Mouse (Mus musculus) stomach, embryonic 15.5 days (tissue): ENCODE measurements around the gene Ccdc184. TPM values are rescaled to one million over a fixed set of nuclear protein-coding genes. Genes with fewer than 3 reads are reported as not detected.

Experiments used
- ATAC-seq: fragments of 200-750 bp; cut with Nextera tagmentation; 2 replicates; pipeline ENCODE4 v1.8.0; 2017; ENCODE audit warnings: low read depth, moderate number of reproducible peaks, moderate TSS enrichment; ENCODE audit not compliant: insufficient read depth, low FRiP score
- H3K27ac ChIP-seq: fragments of 300-500 bp; sonication (generic); 2 replicates; pipeline ENCODE4 v1.5.1; 2015; ENCODE audit warnings: mild to moderate bottlenecking, inconsistent platforms
- H3K27me3 ChIP-seq: fragments of 300-500 bp; sonication (generic); replicated peaks from 2 replicates; pipeline ENCODE4 v1.6.1; 2015; ENCODE audit warnings: inconsistent platforms
- H3K36me3 ChIP-seq: fragments of 300-500 bp; sonication (generic); 2 replicates; pipeline ENCODE4 v1.6.1; 2015; ENCODE audit warnings: inconsistent platforms
- H3K4me1 ChIP-seq: fragments of 300-500 bp; sonication (generic); 2 replicates; pipeline ENCODE4 v1.6.1; 2015; ENCODE audit warnings: inconsistent platforms
- H3K4me2 ChIP-seq: fragments of 300-500 bp; sonication (generic); 2 replicates; pipeline ENCODE4 v1.6.1; 2015; ENCODE audit warnings: mild to moderate bottlenecking, inconsistent platforms
- H3K4me3 ChIP-seq: fragments of 300-500 bp; sonication (generic); replicated peaks from 2 replicates; pipeline ENCODE4 v1.5.1; 2015; ENCODE audit warnings: inconsistent platforms
- H3K9ac ChIP-seq: fragments of 300-500 bp; sonication (generic); 2 replicates; pipeline ENCODE4 v1.6.1; 2015; ENCODE audit warnings: inconsistent platforms
- H3K9me3 ChIP-seq: fragments of 300-500 bp; sonication (generic); 2 replicates; pipeline ENCODE4 v1.6.1; 2016; ENCODE audit warnings: inconsistent platforms
- WGBS: fragments of 180-500 bp; shearing (Covaris S2); methylation state at CpG from one replicate; pipeline ENCODE4 v1.1.7; 2015; 5-methylcytosine and 5-hydroxymethylcytosine counted together
- polyA plus RNA-seq: library from polyadenylated mRNA; unstranded; fragments of >200 nt; fragmentation: Nextera tagmentation; extraction: Ambion mirVana; gene quantifications from 2 replicates; pipeline ENCODE4 v1.2.1, GENCODE M21; 2015

The Ccdc184 gene
- polyA plus RNA-seq, 1 experiment from 2014 or later = 2.0 TPM

DNA sequence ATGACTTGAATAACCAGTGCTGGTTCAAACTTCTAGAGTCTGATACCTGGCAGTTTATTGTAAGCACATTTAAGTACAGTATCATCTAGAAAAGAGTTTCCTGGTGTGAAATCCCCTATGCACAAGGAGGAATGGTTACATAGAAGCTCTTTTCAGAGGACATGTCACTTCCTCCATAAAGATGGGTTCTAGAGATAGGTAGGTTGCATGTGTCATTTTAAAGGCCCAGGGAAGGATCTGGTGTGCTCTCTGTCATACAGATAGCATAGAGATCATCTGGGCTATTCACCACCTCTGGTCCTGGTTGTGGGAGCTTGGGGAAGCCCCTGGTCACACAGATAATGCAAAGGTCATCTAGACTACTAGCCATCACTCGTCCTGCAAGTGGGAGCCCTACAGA lies 9.7 kb upstream of the Ccdc184 start:
- WGBS = 62% methylated on average over 1 of the region's 1 CpGs

DNA sequence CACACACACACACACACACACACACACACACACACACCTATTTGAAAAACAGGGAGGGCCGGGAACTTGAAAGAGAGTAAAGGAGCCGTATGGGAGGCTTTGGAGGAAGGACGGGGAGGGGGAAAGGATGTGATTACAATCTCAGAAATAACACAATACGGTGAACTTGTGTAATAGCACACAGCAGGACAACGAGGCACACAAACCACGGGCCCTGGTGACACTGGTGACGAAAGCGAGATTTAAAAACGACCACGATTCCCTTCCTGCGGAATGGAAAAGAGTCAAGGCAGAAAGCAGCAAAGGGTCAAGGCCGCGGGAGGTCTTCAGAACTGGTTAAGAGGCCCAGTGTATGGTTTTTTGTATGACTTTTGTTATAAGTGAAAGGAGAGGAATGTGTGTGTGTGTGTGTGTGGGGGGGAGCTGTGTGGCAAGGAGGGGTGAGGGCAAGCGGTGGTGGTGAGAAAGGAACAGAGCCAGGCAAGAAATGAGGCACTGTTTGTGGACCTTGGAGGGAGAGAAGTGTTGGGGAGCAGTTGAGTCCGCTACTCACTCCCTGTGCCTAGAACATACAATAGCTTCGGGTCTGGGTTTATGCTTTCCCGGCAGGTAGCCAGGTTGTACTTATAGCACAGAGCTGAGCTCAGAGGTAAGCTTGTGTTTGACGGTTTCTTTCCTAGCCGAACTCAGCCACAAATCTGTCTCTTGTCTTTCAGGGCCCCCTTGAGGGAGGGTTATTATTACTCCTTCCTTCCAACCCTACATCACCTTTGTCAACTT lies 5.7 kb upstream of the Ccdc184 start:
- no peak overlapping the region for H3K4me3 ChIP-seq
- peaks cover 8% of the 10 kb centered on the region for H3K27me3 ChIP-seq
- no peak overlapping the region for H3K27ac ChIP-seq
- no peaks in the 10 kb centered on the region for H3K9me3 ChIP-seq
- H3K4me2 ChIP-seq = no peak overlapping the region
- ATAC-seq = no peak
- H3K36me3 ChIP-seq = no peaks in the 10 kb centered on the region
- no peak overlapping the region for H3K9ac ChIP-seq
- WGBS = 60% methylated on average over 19 of the region's 19 CpGs
- no peaks in the 10 kb centered on the region for H3K4me1 ChIP-seq

More for the DNA sequence above, 9.7 kb upstream of the Ccdc184 start:
- Histone ChIP-seq H3K9me3 (no peaks in the 10 kb centered on the region), H3K36me3 (no peaks in the 10 kb centered on the region), H3K4me1 (no peaks in the 10 kb centered on the region), H3K27ac (no peak overlapping the region), H3K4me2 (no peak overlapping the region), H3K9ac (no peak overlapping the region), H3K4me3 (no peak overlapping the region), H3K27me3 (no peaks in the 10 kb centered on the region)
- no peak for ATAC-seq

DNA sequence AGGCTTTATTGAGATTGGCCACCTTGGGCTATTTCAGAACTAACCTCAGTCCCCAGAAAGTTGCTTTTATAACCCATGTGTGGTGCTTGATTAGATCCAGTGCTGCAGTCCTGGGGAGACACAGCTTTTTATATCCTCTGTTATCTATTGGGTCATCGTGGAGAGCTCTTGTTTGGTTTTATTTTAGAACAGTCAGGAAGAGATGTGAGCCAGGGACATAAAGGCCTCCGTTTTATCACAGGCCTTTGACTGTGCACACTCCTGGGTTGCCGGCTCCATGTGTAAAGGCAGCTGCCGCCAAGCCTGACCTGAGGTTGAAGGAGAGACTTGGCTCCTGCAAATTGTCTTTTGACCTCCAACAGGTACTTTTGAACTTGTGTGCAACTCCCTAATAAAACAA lies 4.4 kb upstream of the Ccdc184 start:
- peaks cover 21% of the 10 kb centered on the region for H3K27me3 ChIP-seq
- H3K9ac ChIP-seq = no peak overlapping the region
- H3K9me3 ChIP-seq = no peaks in the 10 kb centered on the region
- no peak for ATAC-seq
- no peak overlapping the region for H3K4me2 ChIP-seq
- no peak overlapping the region for H3K4me3 ChIP-seq
- peaks cover 3% of the 10 kb centered on the region; the same call in 1 of the 2 replicates for H3K4me1 ChIP-seq
- H3K36me3 ChIP-seq = no peaks in the 10 kb centered on the region
- 64% methylated on average over 4 of the region's 4 CpGs for WGBS
- no peak overlapping the region for H3K27ac ChIP-seq

DNA sequence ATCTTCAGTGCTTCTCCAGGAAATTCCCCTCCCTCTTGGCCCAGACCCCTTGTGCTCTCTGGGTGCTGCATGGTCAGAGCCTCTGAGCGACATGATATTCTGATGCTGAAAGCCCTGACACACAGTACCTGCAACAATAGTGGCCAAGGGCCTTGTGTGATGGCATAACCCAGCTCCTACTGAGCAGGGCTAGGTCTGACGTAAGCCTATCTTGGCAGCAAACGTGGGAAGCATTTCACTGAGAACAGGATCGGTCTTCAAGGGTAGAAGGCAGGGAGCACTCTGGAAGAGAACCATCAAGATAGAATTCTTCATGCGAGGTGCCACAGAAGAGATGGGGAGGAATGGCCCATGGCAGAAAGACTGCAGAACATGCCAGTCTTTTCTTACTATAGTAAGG lies 1.4 kb upstream of the Ccdc184 start, which contains the start of gene Asb8:
Gene Asb8, minus strand, starts transcription at position 101 of the 400 bp plus-strand sequence.
- Histone ChIP-seq H3K4me1 (peaks cover 13% of the 10 kb centered on the region; the same call in 1 of the 2 replicates), H3K36me3 (no peaks in the 10 kb centered on the region), H3K4me3 (no peak within 1 kb of the TSS), H3K9ac (no peak within 1 kb of the TSS), H3K27ac (no peak within 1 kb of the TSS), H3K4me2 (no peak within 1 kb of the TSS), H3K9me3 (no peaks in the 10 kb centered on the region), H3K27me3 (peaks cover 50% of the 10 kb centered on the region)
- WGBS = 74% methylated on average over 5 of the region's 5 CpGs
- no peak for ATAC-seq

DNA sequence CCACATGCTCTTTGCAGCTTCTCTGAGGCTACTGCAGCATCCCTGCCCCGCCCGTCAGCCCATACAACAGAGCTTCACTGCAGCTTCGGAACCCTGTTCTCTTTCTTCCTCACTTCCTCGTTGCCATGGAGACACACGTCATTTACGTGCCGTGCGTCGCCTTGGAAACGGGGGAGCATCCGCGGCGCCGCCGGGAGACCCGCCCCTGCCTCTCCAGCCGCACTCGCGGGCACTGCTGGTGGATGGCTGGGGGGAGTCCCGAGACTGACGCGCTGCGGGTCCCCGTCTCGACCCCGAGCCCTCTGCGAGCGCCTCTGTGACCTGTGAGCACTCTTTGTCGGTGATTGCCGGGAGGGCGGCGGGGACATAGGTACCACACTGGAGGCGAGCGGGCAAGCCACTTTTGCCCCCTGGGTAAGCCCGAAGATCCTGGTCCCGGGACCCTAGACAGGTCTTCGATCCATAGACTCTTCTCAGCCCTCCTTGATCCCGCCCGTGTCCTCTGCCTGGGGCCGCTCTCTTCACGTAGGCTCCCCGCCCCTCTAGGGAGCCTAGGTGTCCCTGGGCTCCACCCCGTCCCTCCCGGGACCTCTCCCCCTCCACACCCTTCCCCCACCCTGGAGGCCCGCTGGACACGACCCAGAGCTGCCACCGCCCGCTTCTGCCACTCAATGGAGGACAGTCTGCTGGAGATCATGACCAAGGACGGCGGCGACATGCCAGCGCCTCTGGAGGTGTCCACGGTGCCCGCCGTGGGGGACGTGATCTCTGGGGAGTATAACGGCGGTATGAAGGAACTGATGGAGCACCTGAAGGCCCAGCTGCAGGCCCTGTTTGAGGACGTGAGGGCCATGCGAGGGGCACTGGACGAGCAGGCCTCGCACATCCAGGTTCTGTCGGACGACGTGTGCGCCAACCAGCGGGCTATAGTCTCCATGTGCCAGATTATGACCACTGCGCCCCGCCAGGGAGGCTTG lies 975 bp downstream of the Ccdc184 start:
- Histone ChIP-seq H3K9ac (no peak overlapping the region), H3K27me3 (peaks cover 69% of the 10 kb centered on the region)
- ATAC-seq = peak; percentile 61

DNA sequence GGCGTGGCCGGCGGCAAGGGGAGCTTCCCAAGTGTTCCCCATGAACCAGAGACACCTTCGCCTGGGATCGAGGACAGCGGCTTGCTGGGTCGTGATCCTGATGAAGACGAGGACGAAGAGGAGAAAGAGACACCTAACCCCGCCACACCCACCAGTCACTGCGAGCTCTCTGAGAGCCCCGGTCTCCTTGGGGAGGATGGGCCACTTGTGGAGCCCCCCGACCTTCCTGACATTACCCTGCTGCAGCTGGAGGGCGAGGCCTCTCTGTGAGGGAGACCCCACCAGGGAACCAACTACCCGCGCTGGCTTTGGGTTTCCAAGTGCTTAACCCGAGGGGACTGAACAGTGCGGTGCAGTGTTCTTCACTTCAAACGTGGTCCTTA lies 1.7 kb downstream of the Ccdc184 start:
- H3K9me3 ChIP-seq = no peaks in the 10 kb centered on the region
- no peak overlapping the region for H3K27ac ChIP-seq
- H3K36me3 ChIP-seq = no peaks in the 10 kb centered on the region
- WGBS = 6% methylated on average over 19 of the region's 19 CpGs
- H3K9ac ChIP-seq = no peak overlapping the region
- H3K4me1 ChIP-seq = peaks cover 13% of the 10 kb centered on the region; the same call in 1 of the 2 replicates
- peaks cover 76% of the 10 kb centered on the region for H3K27me3 ChIP-seq
- no peak overlapping the region for H3K4me3 ChIP-seq
- H3K4me2 ChIP-seq = peak overlapping the region; percentile 61; the same call in 1 of the 2 replicates
- no peak for ATAC-seq

More for the DNA sequence above, 975 bp downstream of the Ccdc184 start:
- 3% methylated on average over 67 of the region's 69 CpGs for WGBS
- Histone ChIP-seq H3K4me3 (peak overlapping the region; percentile 35), H3K9me3 (no peaks in the 10 kb centered on the region), H3K4me2 (peak overlapping the region; percentile 61), H3K36me3 (no peaks in the 10 kb centered on the region), H3K27ac (no peak overlapping the region), H3K4me1 (peaks cover 13% of the 10 kb centered on the region; the same call in 1 of the 2 replicates)

DNA sequence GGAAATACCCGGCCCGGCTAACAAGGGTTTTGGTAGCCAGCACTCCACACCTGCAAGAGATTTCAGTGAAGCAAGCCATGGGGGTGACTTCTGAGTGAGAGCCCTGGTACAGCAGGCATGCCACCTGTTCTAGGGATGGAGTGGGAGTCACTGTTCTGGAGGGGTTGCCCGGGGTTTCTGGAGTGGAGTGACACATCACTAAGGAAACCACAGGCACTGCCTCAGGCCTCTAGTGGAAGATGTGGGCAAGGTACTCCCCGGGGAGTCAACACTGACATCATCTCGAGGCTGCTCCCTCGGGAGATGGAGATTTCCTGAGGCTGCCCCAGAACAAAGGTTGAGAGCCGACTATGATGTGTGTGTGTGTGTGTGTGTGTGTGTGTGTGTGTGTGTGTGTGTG lies 3.4 kb downstream of the Ccdc184 start:
- ATAC-seq = no peak
- Histone ChIP-seq H3K36me3 (no peaks in the 10 kb centered on the region), H3K27me3 (peaks cover 75% of the 10 kb centered on the region), H3K9ac (no peak overlapping the region), H3K4me1 (peaks cover 13% of the 10 kb centered on the region; the same call in 1 of the 2 replicates), H3K9me3 (no peaks in the 10 kb centered on the region), H3K4me2 (no peak overlapping the region), H3K4me3 (no peak overlapping the region), H3K27ac (no peak overlapping the region)
- 34% methylated on average over 7 of the region's 7 CpGs for WGBS

DNA sequence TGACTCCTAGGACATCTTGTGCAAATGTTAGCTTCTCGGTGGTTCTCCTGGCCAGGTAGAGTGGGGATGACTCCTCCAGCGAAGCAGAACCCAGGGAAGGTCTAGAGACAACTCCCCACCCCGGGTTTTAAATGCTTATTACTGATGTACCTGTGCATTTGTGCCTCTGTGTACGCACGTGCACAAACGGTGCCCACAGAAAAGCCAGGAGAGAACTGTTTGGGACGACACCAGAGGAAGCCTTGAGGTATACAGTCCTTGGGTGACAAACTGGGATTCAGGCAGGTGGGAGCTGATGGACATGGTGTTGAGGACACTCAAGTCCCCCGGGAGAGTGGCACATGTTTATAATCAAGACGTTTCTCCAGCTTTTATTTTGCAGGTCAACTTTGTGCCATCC lies 4.0 kb downstream of the Ccdc184 start:
- Histone ChIP-seq H3K4me3 (no peak overlapping the region), H3K27me3 (peaks cover 70% of the 10 kb centered on the region), H3K9me3 (no peaks in the 10 kb centered on the region), H3K4me2 (no peak overlapping the region), H3K4me1 (peaks cover 13% of the 10 kb centered on the region; the same call in 1 of the 2 replicates), H3K27ac (no peak overlapping the region), H3K36me3 (no peaks in the 10 kb centered on the region), H3K9ac (no peak overlapping the region)
- WGBS = 68% methylated on average over 9 of the region's 9 CpGs
- no peak for ATAC-seq

DNA sequence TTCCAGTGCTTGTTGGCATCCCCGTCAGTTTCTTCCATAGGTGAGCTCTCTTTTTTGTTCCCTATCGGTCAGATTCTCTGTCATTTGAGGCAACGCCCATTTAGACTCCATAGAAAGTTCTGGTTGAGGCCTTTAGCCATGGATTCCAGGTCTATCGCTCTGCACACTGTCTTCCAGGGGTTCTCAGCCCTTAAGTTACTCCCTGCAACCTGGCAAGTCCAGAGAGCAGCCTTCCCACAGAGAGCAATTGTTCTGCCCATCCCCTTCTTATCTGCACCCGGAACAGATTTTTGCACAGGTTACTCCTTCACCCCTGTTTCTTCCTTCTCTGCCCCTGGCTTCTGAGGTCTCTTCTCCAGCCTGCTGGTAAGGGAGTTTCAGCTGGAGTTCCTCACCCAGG lies 5.2 kb downstream of the Ccdc184 start:
- no peaks in the 10 kb centered on the region for H3K9me3 ChIP-seq
- H3K9ac ChIP-seq = no peak overlapping the region
- no peak for ATAC-seq
- H3K4me3 ChIP-seq = no peak overlapping the region
- H3K4me1 ChIP-seq = peaks cover 13% of the 10 kb centered on the region; the same call in 1 of the 2 replicates
- H3K27ac ChIP-seq = no peak overlapping the region
- no peak overlapping the region for H3K4me2 ChIP-seq
- 62% methylated on average over 5 of the region's 5 CpGs for WGBS
- H3K27me3 ChIP-seq = peaks cover 63% of the 10 kb centered on the region
- H3K36me3 ChIP-seq = no peaks in the 10 kb centered on the region

DNA sequence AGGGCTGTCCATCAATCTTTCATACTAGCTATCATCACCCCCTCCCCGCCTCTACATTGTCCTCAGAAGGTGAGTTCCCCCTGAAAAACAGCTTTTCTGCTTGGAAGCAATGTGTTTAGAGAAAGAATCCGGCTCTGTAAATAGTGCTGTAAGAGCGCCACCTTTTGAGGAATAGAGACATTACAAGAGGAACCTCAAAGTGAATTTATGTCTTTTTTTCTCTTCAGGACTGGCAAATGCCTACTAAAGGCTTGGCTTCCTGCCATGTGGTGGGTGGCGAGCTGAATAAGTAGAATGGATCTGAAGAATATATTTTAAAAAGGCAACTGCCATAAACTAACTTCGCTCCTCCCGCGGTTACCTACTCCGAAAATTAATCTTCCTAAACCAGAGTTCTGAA lies 6.9 kb downstream of the Ccdc184 start:
- Histone ChIP-seq H3K4me1 (no peaks in the 10 kb centered on the region), H3K36me3 (no peaks in the 10 kb centered on the region), H3K9ac (no peak overlapping the region), H3K9me3 (no peaks in the 10 kb centered on the region), H3K4me2 (no peak overlapping the region), H3K27me3 (peaks cover 46% of the 10 kb centered on the region), H3K4me3 (no peak overlapping the region), H3K27ac (no peak overlapping the region)
- WGBS = 38% methylated on average over 8 of the region's 8 CpGs
- ATAC-seq = no peak

DNA sequence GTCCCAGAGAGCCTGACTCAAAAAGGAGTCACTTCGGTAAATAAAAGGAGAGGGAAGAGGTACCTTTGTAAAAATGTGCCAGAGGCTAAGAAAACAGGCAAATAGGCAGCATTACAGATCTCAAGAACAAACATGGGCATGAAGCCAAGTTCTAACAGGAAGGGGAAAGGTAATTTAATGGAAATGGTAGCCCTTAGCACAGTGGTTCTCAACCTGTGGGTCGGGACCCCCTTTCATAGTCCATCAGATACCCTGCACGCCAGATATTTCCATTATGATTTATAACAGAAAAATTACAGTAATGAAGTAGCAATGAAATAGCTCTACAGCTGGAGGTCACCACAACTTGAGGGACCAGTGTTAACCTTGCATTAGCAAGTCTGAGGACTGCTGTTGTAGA lies 10.4 kb downstream of the Ccdc184 start:
- 64% methylated on average over 3 of the region's 3 CpGs for WGBS
- no peak overlapping the region for H3K9ac ChIP-seq
- no peaks in the 10 kb centered on the region for H3K36me3 ChIP-seq
- H3K9me3 ChIP-seq = no peaks in the 10 kb centered on the region
- no peak overlapping the region for H3K4me3 ChIP-seq
- H3K27me3 ChIP-seq = peaks cover 17% of the 10 kb centered on the region; the same call in 1 of the 2 replicates
- H3K4me2 ChIP-seq = no peak overlapping the region
- H3K27ac ChIP-seq = no peak overlapping the region
- ATAC-seq = no peak
- 0 out of 2 replicates have a peak, but pooled peaks cover 5% of the 10 kb centered on the region for H3K4me1 ChIP-seq
